Mouse (Mus musculus) intestine, embryonic 14.5 days (tissue): ENCODE results near the gene Cldn19. TPM values are rescaled to one million over a fixed set of nuclear protein-coding genes. Genes with fewer than 3 reads are reported as not detected.
"Not testable (repeated sequence)": the region's sequence is repeated elsewhere in the genome, so short reads cannot be mapped to it uniquely, and the experiment has no call there.

Source experiments
- ATAC-seq: fragments of 200-750 bp; cut with Nextera tagmentation; replicated peaks from 2 replicates; pipeline ENCODE4 v1.8.0; 2017; ENCODE audit warnings: low read depth, moderate number of reproducible peaks, moderate TSS enrichment, moderate library complexity; ENCODE audit not compliant: low FRiP score, low TSS enrichment
- DNase-seq: peaks from one replicate; pipeline ENCODE4 v3.0.0-alpha.2; 2018; ENCODE audit warnings: low spot score
- H3K27ac ChIP-seq: fragments of 300-500 bp; sonication (generic); 2 replicates; pipeline ENCODE4 v1.5.1; 2014; ENCODE audit warnings: low read depth, mild to moderate bottlenecking, control low read depth
- H3K27me3 ChIP-seq: fragments of 300-500 bp; sonication (generic); replicated peaks from 2 replicates; pipeline ENCODE4 v1.6.1; 2014; ENCODE audit warnings: low read length, control low read depth; ENCODE audit not compliant: control insufficient read depth, insufficient read depth
- H3K36me3 ChIP-seq: fragments of 300-500 bp; sonication (generic); 2 replicates; pipeline ENCODE4 v1.6.1; 2014; ENCODE audit warnings: low read length, control low read depth; ENCODE audit not compliant: control insufficient read depth, insufficient read depth
- H3K4me1 ChIP-seq: fragments of 300-500 bp; sonication (generic); replicated peaks from 2 replicates; pipeline ENCODE4 v1.6.1; 2014; ENCODE audit warnings: low read length, control low read depth, mixed read lengths; ENCODE audit not compliant: control insufficient read depth, insufficient read depth
- H3K4me2 ChIP-seq: fragments of 300-500 bp; sonication (generic); 2 replicates; pipeline ENCODE4 v1.6.1; 2014; ENCODE audit warnings: low read length
- H3K4me3 ChIP-seq: fragments of 300-500 bp; sonication (generic); 2 replicates; pipeline ENCODE4 v1.5.1; 2014; ENCODE audit warnings: low read depth, low read length, control low read depth, mixed read lengths
- H3K9ac ChIP-seq: fragments of 300-500 bp; sonication (generic); 2 replicates; pipeline ENCODE4 v1.6.1; 2014; ENCODE audit warnings: mild to moderate bottlenecking, low read length
- H3K9me3 ChIP-seq: fragments of 300-500 bp; sonication (generic); 2 replicates; pipeline ENCODE4 v1.6.1; 2016; ENCODE audit warnings: low read length, control low read depth; ENCODE audit not compliant: control insufficient read depth
- WGBS: fragments of 180-500 bp; shearing (Covaris S2); extraction: QIAGEN DNeasy Blood & Tissue Kit; methylation state at CpG from one replicate; pipeline ENCODE4 v1.1.7; 2014; 5-methylcytosine and 5-hydroxymethylcytosine counted together
- polyA plus RNA-seq: library from polyadenylated mRNA; unstranded; fragments of >200 nt; fragmentation: Nextera tagmentation; extraction: Ambion mirVana; gene quantifications from 2 replicates; pipeline ENCODE4 v1.2.1, GENCODE M21; 2014

Cldn19 gene
- polyA plus RNA-seq, 1 experiment from 2014 or later, result not detected

DNA sequence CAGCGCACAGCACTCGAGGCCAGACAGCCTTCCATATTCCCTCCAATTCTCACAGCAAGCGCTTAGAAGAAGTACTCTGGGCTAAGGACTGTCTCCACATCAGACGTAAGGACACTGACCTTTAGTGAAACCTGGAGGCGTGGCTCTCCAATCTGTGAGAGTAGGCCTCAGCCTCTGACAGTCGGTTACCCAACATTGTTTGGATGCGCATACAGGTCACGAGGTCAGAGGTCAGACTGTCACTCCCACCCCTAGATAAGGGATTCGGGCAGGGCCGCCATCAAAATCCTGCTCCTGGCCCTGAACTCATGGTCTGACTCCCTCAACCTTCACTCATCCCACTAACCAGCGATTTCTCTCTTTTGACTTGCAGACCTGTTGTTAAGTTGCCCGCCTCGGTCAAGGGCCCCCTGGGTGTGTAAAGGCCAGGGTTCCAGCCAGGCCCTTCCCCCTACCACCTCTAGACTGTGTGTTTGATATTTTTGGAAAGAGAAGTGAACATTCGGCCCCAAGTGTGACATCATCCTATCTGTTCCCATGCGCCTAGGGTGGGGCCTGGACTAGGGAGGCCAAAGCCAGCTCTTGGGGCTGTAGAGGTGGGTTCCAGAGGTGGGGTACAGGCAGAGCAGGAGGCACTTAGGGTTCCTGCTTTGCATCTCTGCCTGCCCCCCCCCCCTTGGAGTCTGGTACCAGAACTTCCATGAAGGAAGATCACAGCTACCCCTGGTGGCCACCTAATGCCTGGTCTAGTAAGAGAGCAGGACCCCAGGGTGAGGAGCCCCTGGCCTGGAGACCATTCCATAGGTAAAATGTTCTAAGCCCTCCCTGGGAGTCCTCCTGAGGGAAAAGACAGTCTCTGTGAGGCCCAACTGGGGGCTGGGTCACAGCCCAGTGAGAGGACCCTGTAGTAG, 4.4 kb downstream of the Cldn19 start:
- H3K9ac ChIP-seq, result no peak overlapping the region
- WGBS, result 75% methylated on average over 15 of the region's 15 CpGs
- DNase-seq (no peak), ATAC-seq (0 out of 2 replicates have a peak, but pooled peaks have one; percentile 9)
- H3K27me3 ChIP-seq, result no peaks in the 10 kb centered on the region
- H3K9me3 ChIP-seq, result no peaks in the 10 kb centered on the region
- no peaks in the 10 kb centered on the region for H3K36me3 ChIP-seq
- H3K4me2 ChIP-seq, result no peak overlapping the region
- H3K27ac ChIP-seq, result no peak overlapping the region
- no peak overlapping the region for H3K4me3 ChIP-seq
- no peaks in the 10 kb centered on the region for H3K4me1 ChIP-seq

DNA sequence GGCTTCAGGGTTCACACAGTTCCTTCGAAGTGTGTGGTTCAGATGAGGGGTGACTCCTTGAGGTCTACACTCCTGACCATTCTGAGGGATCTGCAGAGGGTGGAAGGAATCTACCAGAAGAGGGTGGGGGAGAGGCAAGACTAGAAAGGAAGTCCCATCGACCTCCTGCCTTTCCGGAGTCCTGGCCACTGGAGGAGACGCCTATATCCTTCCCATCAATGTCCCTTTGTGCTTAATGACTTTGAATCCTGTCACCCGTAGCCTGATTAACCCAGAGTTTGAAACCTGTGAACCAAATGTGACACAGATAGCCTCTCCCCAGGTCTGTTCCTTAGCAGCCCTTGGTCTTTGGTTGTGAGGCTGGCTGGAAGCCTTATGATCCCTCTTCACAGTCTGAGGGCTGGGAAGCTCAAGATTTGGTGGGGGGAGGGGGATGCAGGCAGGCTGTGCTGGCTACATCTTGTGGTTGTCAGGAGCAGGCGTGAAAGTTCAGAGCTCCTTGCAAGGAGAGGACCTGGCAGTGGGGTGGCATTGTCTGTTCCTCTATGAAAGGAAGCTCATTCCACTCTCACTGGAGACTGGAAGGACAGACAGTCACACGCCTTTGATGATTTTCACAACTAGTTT, 6.0 kb downstream of the Cldn19 start:
- ATAC-seq, result no peak
- H3K4me2 ChIP-seq, result no peak overlapping the region
- H3K27ac ChIP-seq, result no peak overlapping the region
- H3K9ac ChIP-seq, result no peak overlapping the region
- DNase-seq, result no peak
- no peaks in the 10 kb centered on the region for H3K27me3 ChIP-seq
- H3K4me3 ChIP-seq, result no peak overlapping the region
- 43% methylated on average over 7 of the region's 7 CpGs for WGBS
- no peaks in the 10 kb centered on the region for H3K4me1 ChIP-seq
- no peaks in the 10 kb centered on the region for H3K36me3 ChIP-seq
- no peaks in the 10 kb centered on the region for H3K9me3 ChIP-seq

DNA sequence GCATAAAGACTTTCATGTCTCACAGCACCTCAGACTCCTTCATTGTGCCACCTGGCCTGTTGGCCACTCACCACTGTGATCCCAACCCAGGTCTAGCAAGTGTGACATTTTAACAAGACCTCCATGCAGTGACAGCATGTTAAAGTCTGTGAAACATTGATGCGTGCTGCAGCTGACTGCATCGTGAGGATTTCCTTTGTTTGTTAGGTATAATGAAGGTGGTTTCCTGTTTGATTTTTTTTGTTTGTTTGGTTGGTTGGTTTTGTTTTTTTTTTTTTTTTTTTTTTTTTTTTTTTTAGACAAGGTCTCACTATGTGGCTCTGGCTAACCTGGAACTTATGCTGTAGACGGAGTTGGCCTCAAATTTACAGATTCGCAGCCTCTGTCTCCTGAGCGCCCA, 7.3 kb downstream of the Cldn19 start:
- H3K36me3 ChIP-seq, result no peaks in the 10 kb centered on the region
- H3K4me2 ChIP-seq, result no peak overlapping the region
- H3K9me3 ChIP-seq, result no peaks in the 10 kb centered on the region
- no peaks in the 10 kb centered on the region for H3K27me3 ChIP-seq
- H3K27ac ChIP-seq, result no peak overlapping the region
- no peak overlapping the region for H3K4me3 ChIP-seq
- WGBS, result 86% methylated on average over 5 of the region's 5 CpGs
- no peak for DNase-seq
- no peak for ATAC-seq
- H3K9ac ChIP-seq, result no peak overlapping the region
- H3K4me1 ChIP-seq, result no peaks in the 10 kb centered on the region

DNA sequence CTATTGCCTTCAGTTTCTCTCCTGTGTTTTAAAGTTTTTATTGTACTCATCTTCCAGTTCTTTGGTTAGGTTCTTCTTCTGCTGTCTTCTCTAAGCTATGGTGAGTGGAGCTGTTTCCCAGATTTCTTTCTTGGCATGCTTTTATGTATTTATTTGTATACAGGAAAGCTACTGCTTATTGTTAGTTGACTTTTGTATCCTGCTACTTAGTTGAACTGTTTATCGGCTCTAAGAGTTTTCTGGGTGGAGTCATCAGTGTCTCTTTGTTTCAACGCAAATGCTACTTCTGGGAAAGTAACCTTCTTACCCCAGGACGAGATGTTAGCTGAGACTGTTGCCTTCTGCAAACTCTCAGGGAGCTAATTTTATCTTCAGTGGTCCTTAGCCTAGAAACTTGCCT, 8.2 kb downstream of the Cldn19 start:
- no peak overlapping the region for H3K4me2 ChIP-seq
- H3K4me1 ChIP-seq, result no peaks in the 10 kb centered on the region
- no peak overlapping the region for H3K9ac ChIP-seq
- H3K36me3 ChIP-seq, result no peaks in the 10 kb centered on the region
- no peaks in the 10 kb centered on the region for H3K27me3 ChIP-seq
- 67% methylated on average over 3 of the region's 3 CpGs for WGBS
- no peak overlapping the region for H3K27ac ChIP-seq
- no peaks in the 10 kb centered on the region for H3K9me3 ChIP-seq
- ATAC-seq, result no peak
- no peak overlapping the region for H3K4me3 ChIP-seq
- no peak for DNase-seq

DNA sequence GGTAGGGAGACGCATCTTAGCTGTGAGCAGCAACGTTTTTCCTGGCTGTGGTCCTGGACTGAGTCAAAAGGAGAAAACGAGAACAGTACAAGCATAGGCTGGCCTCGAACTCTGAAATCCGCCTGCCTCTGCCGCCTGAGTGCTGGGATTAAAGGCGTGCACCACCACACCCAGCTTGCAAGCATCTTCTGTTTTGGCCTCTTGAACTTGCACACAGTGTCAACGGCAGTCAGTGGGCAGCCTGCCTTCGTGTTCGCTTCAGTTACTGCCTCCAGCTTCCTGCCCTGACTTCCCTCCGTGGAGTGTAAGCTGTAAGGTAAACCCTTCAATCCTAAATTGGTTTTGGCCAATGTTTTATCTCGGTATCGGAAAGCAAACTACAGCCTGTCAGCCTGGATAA, 11.4 kb downstream of the Cldn19 start:
- no peak for DNase-seq
- 76% methylated on average over 13 of the region's 13 CpGs for WGBS
- H3K27ac ChIP-seq, result no peak overlapping the region
- no peak overlapping the region for H3K4me3 ChIP-seq
- ATAC-seq, result no peak
- H3K36me3 ChIP-seq, result peaks cover 19% of the 10 kb centered on the region
- H3K4me2 ChIP-seq, result no peak overlapping the region
- no peak overlapping the region for H3K9ac ChIP-seq
- no peaks in the 10 kb centered on the region for H3K9me3 ChIP-seq
- H3K27me3 ChIP-seq, result no peaks in the 10 kb centered on the region
- no peaks in the 10 kb centered on the region for H3K4me1 ChIP-seq

DNA sequence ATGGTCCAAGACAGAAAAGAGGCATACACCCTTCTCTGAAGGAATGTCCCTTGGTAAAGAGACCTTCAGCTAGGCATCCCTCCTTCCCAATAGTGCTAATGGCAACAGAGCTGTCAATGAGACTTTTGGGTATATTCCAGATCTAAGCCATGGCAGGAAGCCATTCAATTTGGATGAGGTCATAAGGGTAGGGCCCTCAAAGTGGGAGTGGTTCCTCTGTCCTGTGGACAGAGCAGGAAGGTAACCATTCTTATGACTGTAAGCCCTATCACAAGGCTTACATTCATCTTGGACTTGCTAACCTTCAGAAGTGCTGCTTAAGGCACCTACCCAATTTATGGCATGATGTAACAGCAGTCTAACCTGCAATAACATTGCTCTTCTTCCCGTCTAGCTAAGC, 19.4 kb downstream of the Cldn19 start:
- 71% methylated on average over 1 of the region's 1 CpGs for WGBS
- DNase-seq (no peak), ATAC-seq (no peak)
- H3K4me3 ChIP-seq, result no peak overlapping the region
- no peak overlapping the region for H3K9ac ChIP-seq
- H3K4me1 ChIP-seq, result no peaks in the 10 kb centered on the region
- peaks cover 86% of the 10 kb centered on the region for H3K36me3 ChIP-seq
- H3K4me2 ChIP-seq, result no peak overlapping the region
- H3K27ac ChIP-seq, result no peak overlapping the region
- no peaks in the 10 kb centered on the region for H3K27me3 ChIP-seq
- no peaks in the 10 kb centered on the region for H3K9me3 ChIP-seq

DNA sequence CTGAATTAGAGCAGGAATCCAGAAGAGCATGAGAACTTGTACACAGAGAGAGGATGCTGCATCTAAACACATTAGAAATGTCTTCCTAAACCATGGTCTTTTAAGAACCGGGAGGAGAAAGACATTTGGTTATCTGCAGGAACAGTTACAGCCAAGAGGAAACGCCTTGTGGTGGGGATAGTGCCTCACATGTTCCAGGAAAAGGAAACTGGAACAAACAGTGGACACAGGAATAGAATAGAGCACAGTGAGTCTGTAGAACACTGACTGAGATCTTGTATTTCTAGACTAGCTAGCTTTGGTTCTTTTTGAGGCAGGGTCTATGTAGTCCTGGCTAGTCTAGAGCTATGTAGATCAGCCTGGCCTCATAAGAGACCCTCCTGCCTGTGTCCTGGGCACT, 20.0 kb downstream of the Cldn19 start:
- ATAC-seq (no peak), DNase-seq (no peak)
- Histone ChIP-seq H3K4me2 (no peak overlapping the region), H3K27ac (no peak overlapping the region), H3K27me3 (no peaks in the 10 kb centered on the region), H3K4me1 (no peaks in the 10 kb centered on the region), H3K4me3 (no peak overlapping the region), H3K9ac (no peak overlapping the region), H3K36me3 (peaks cover 91% of the 10 kb centered on the region), H3K9me3 (no peaks in the 10 kb centered on the region)
- 80% methylated on average over 2 of the region's 2 CpGs for WGBS

DNA sequence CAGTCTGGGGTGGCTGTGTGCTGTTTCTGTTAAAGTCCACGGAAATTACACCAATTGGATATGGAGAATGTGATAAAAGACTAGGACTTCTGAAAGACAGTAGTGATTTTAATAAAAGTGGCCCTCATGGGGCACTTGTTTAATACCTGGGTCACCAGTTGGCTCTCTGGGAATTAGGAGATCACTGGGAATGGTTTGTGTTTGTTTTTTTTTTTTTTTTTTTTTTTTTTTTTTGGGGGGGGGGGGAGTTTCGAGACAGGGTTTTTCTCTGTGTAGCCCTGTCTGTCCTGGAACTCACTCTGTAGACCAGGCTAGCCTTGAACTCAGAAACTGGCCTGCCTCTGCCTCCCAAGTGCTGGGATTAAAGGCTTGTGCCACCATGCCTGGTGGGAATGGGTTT, 20.5 kb downstream of the Cldn19 start:
- Histone ChIP-seq H3K9ac (no peak overlapping the region), H3K27ac (no peak overlapping the region), H3K4me2 (no peak overlapping the region), H3K4me3 (no peak overlapping the region), H3K9me3 (no peaks in the 10 kb centered on the region), H3K36me3 (peaks cover 91% of the 10 kb centered on the region), H3K4me1 (no peaks in the 10 kb centered on the region), H3K27me3 (no peaks in the 10 kb centered on the region)
- DNase-seq (no peak), ATAC-seq (no peak)
- 72% methylated on average over 2 of the region's 2 CpGs for WGBS

DNA sequence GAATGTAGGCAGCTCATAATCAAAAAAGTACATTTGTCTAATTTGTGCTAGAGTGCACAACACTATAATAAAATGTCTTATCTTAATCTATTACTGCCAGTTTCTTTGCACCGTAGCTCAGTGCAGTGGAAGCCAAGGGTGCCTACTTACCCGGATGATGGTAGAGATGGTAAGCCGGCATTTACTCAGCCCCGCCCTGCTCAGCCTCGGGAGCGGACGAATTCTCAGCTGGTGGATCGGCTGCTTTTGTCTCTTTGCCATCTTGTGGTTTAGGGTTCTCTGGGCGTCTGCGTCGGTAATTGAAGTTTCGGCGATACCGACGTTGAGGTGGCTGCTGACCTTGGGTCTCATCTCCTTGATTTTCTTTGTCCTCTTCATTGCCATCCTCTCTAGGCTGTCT, 23.6 kb downstream of the Cldn19 start:
- not testable (repeated sequence) for H3K4me2 ChIP-seq, H3K4me1 ChIP-seq, ATAC-seq, H3K27me3 ChIP-seq, H3K9ac ChIP-seq, DNase-seq, H3K4me3 ChIP-seq, H3K27ac ChIP-seq, H3K9me3 ChIP-seq
- H3K36me3 ChIP-seq, result peaks cover 91% of the 10 kb centered on the region
- WGBS, result 92% methylated on average over 15 of the region's 15 CpGs
